Mouse (Mus musculus) kidney, postnatal 0 days (tissue): ENCODE data around the gene AL731706.2. TPM values are rescaled to one million over a fixed set of nuclear protein-coding genes. Genes with fewer than 3 reads are reported as not detected.
"Not testable (repeated sequence)": the region's sequence is repeated elsewhere in the genome, so short reads cannot be mapped to it uniquely, and the experiment has no call there.

Experiments used
- ATAC-seq: fragments of 200-750 bp; cut with Nextera tagmentation; replicated peaks from 2 replicates; pipeline ENCODE4 v1.8.0; 2017; ENCODE audit warnings: low read depth, moderate number of reproducible peaks, moderate TSS enrichment, moderate library complexity; ENCODE audit not compliant: low FRiP score
- DNase-seq: peaks from one replicate; pipeline ENCODE4 v3.0.0-alpha.2; 2016; ENCODE audit warnings: low spot score
- H3K27ac ChIP-seq: fragments of 300-500 bp; sonication (generic); 2 replicates; pipeline ENCODE4 v1.5.1; 2014; ENCODE audit warnings: mild to moderate bottlenecking
- H3K27me3 ChIP-seq: fragments of 300-500 bp; sonication (generic); 2 replicates; pipeline ENCODE4 v1.6.1; 2014; ENCODE audit warnings: low read length, mixed read lengths; ENCODE audit not compliant: insufficient read depth
- H3K36me3 ChIP-seq: fragments of 300-500 bp; sonication (generic); 2 replicates; pipeline ENCODE4 v1.6.1; 2014; ENCODE audit warnings: low read length, mixed read lengths; ENCODE audit not compliant: insufficient read depth
- H3K4me1 ChIP-seq: fragments of 300-500 bp; sonication (generic); replicated peaks from 2 replicates; pipeline ENCODE4 v1.6.1; 2014; ENCODE audit warnings: antibody characterized with exemption, low read length, mixed read lengths; ENCODE audit not compliant: insufficient read depth
- H3K4me2 ChIP-seq: fragments of 300-500 bp; sonication (generic); 2 replicates; pipeline ENCODE4 v1.6.1; 2014; ENCODE audit warnings: mild to moderate bottlenecking, low read length, moderate library complexity, mixed read lengths
- H3K4me3 ChIP-seq: fragments of 300-500 bp; sonication (generic); replicated peaks from 2 replicates; pipeline ENCODE4 v1.5.1; 2014; ENCODE audit warnings: low read depth, low read length
- H3K9ac ChIP-seq: fragments of 300-500 bp; sonication (generic); 2 replicates; pipeline ENCODE4 v1.6.1; 2014; ENCODE audit warnings: low read depth, low read length
- H3K9me3 ChIP-seq: fragments of 300-500 bp; sonication (generic); replicated peaks from 2 replicates; pipeline ENCODE4 v1.6.1; 2016; ENCODE audit warnings: low read length, inconsistent platforms, mixed read lengths
- CTCF ChIP-seq: IDR thresholded peaks from 2 replicates; pipeline ENCODE4 v1.5.1; 2016; ENCODE audit warnings: antibody characterized with exemption, low read depth, mild to moderate bottlenecking, moderate library complexity
- WGBS: fragments of 180-500 bp; shearing (Covaris S2); extraction: QIAGEN DNeasy Blood & Tissue Kit; methylation state at CpG from one replicate; pipeline ENCODE4 v1.1.7; 2014; 5-methylcytosine and 5-hydroxymethylcytosine counted together
- polyA plus RNA-seq: library from polyadenylated mRNA; unstranded; fragments of >200 nt; fragmentation: Nextera tagmentation; extraction: Ambion mirVana; gene quantifications from 2 replicates; pipeline ENCODE4 v1.2.1, GENCODE M21; 2015

Gene AL731706.2
- polyA plus RNA-seq, 1 experiment from 2014 or later: 40.4 TPM

- 0 out of 2 replicates have a peak, but pooled peaks have one; percentile 1 for TF ChIP-seq CTCF
- Histone ChIP-seq H3K9ac (peak within 1 kb of the TSS; percentile 84), H3K4me1 (0 out of 2 replicates have a peak, but pooled peaks cover 3% of the 10 kb centered on the region), H3K36me3 (no peaks in the 10 kb centered on the region), H3K9me3 (no peaks in the 10 kb centered on the region), H3K4me3 (peak within 1 kb of the TSS; percentile 78), H3K27ac (peak within 1 kb of the TSS; percentile 94), H3K27me3 (no peaks in the 10 kb centered on the region), H3K4me2 (peak within 1 kb of the TSS; percentile 59)
- ATAC-seq (peak; percentile 99), DNase-seq (peak; percentile 100)
- under 1% methylated on average over 49 of the region's 49 CpGs for WGBS
These were observed 5.8 kb upstream of the AL731706.2 start, which contains the start of the genes Slx4ip, AL731706.1 and Mkks for GRCm38 (mm10) chr2:136891068-136891950. Gene Slx4ip (plus strand): TSS chr2:136891218. Gene AL731706.1 (minus strand): TSS chr2:136891389. Gene Mkks (minus strand): TSS chr2:136891389.

- H3K4me3 ChIP-seq: peak overlapping the region; percentile 78
- H3K27me3 ChIP-seq, H3K9me3 ChIP-seq, H3K4me1 ChIP-seq, DNase-seq, H3K36me3 ChIP-seq: not testable (repeated sequence)
- H3K27ac ChIP-seq: peak overlapping the region; percentile 94
- ATAC-seq: peak; percentile 76
- WGBS: 7% methylated on average over 15 of the region's 15 CpGs
- peak overlapping the region; percentile 84 for H3K9ac ChIP-seq
- H3K4me2 ChIP-seq: peak overlapping the region; percentile 49
These were observed 5.2 kb upstream of the AL731706.2 start for GRCm38 (mm10) chr2:136890716-136891067.

- Histone ChIP-seq H3K27me3 (no peaks in the 10 kb centered on the region), H3K4me2 (no peak overlapping the region), H3K9me3 (no peaks in the 10 kb centered on the region), H3K36me3 (peaks cover 5% of the 10 kb centered on the region), H3K4me1 (no peaks in the 10 kb centered on the region), H3K4me3 (no peak overlapping the region), H3K27ac (no peak overlapping the region), H3K9ac (no peak overlapping the region)
- WGBS: 62% methylated on average over 4 of the region's 4 CpGs
- no peak for ATAC-seq
- DNase-seq: peak; percentile 52
- peak; percentile 64 for TF ChIP-seq CTCF
These were observed 1.4 kb upstream of the AL731706.2 start for GRCm38 (mm10) chr2:136886846-136887245.

GRCm38 (mm10) chr2:136854543-136855388 lies 30.7 kb downstream of the AL731706.2 start:
- ATAC-seq (no peak), DNase-seq (no peak)
- Histone ChIP-seq H3K36me3 (no peaks in the 10 kb centered on the region), H3K4me2 (no peak overlapping the region), H3K4me1 (no peaks in the 10 kb centered on the region), H3K9ac (no peak overlapping the region), H3K27ac (no peak overlapping the region), H3K27me3 (no peaks in the 10 kb centered on the region), H3K4me3 (no peak overlapping the region), H3K9me3 (no peaks in the 10 kb centered on the region)
- no peak for TF ChIP-seq CTCF
- 61% methylated on average over 5 of the region's 5 CpGs for WGBS

GRCm38 (mm10) chr2:136850366-136850765 lies 35.1 kb downstream of the AL731706.2 start:
- no peak for DNase-seq
- no peak for TF ChIP-seq CTCF
- no peak for ATAC-seq
- Histone ChIP-seq H3K27ac (no peak overlapping the region), H3K9ac (no peak overlapping the region), H3K36me3 (no peaks in the 10 kb centered on the region), H3K27me3 (no peaks in the 10 kb centered on the region), H3K4me2 (no peak overlapping the region), H3K4me1 (no peaks in the 10 kb centered on the region), H3K9me3 (no peaks in the 10 kb centered on the region), H3K4me3 (no peak overlapping the region)
- 65% methylated on average over 3 of the region's 3 CpGs for WGBS

- no peaks in the 10 kb centered on the region for H3K36me3 ChIP-seq
- H3K9me3 ChIP-seq: no peaks in the 10 kb centered on the region
- no peak overlapping the region for H3K27ac ChIP-seq
- no peak for TF ChIP-seq CTCF
- no peak overlapping the region for H3K9ac ChIP-seq
- no peak for DNase-seq
- no peak for ATAC-seq
- no peaks in the 10 kb centered on the region for H3K4me1 ChIP-seq
- H3K4me2 ChIP-seq: no peak overlapping the region
- WGBS: 26% methylated on average over 1 of the region's 1 CpGs
- H3K27me3 ChIP-seq: no peaks in the 10 kb centered on the region
- no peak overlapping the region for H3K4me3 ChIP-seq
These were observed 47.5 kb downstream of the AL731706.2 start for GRCm38 (mm10) chr2:136837994-136838393.
